Mouse (Mus musculus): ENCODE measurements at regions not wholly inside any gene's neighbourhood (a gene's known extent, or its start where the extent isn't known, plus 50 kb on each side); places are given as distances from the start of the nearest gene placed in this dataset.

DNA sequence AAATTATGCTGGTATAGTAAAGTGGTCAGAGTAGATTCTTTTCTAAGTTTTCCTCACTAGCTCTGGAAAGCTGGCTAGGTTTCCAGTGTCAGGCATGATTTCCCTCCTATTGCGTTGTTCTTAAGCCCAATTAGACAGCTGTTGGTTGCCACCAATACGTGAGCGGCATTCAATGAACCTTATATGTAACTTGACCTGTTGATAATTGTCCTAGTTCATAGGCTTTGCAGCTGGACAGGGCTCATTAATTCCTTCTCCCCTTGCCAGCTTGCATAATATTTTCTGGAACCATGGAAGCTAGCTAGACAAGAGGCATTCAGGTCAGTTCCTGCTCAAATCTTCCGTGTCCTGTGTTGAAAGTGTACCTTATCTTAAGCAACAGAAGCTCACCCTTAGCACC lies 152.9 kb upstream of the Sstr4 start:
- H3K9me3 ChIP-seq: no peaks in the 10 kb centered on the region
- H3K4me1 ChIP-seq: peaks cover 19% of the 10 kb centered on the region
- DNase-seq (ENCODE audit: extremely low spot score, low spot score): no peak
- no peak overlapping the region for H3K4me3 ChIP-seq
- no peaks in the 10 kb centered on the region for H3K36me3 ChIP-seq (replicated peaks)
- H3K27ac ChIP-seq: no peak overlapping the region
- 72% methylated on average over 4 of the region's 4 CpGs for WGBS
- no peaks in the 10 kb centered on the region for H3K27me3 ChIP-seq (ENCODE audit: poor library complexity, severe bottlenecking)

DNA sequence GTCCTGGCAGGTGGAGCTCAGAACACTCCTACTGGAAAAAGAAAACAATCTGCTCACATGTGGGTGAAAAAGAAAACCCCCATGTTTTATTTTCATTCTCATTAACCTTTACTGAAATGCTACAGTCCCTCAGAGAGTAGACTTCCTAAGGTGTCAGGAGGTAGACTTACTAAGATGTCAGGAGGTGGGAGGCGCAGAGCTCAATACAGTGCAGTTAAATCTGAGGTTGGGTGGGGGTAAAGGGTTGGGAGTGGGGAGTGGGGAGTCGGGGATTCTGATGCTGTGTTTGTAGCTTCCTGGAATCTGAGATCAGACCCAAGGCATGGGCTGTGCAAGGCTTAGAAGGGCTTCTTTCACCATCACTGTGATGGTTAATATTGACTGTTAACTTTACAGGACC lies 149.6 kb upstream of the Sstr4 start:
- H3K36me3 ChIP-seq (replicated peaks): no peaks in the 10 kb centered on the region
- H3K4me3 ChIP-seq: no peak overlapping the region
- no peak overlapping the region for H3K27ac ChIP-seq
- no peak for DNase-seq (ENCODE audit: extremely low spot score, low spot score)
- H3K4me1 ChIP-seq: peaks cover 9% of the 10 kb centered on the region; the same call in 1 of the 2 replicates
- no peaks in the 10 kb centered on the region for H3K9me3 ChIP-seq
- WGBS: 82% methylated on average over 2 of the region's 2 CpGs
- H3K27me3 ChIP-seq (ENCODE audit: poor library complexity, severe bottlenecking): no peaks in the 10 kb centered on the region

DNA sequence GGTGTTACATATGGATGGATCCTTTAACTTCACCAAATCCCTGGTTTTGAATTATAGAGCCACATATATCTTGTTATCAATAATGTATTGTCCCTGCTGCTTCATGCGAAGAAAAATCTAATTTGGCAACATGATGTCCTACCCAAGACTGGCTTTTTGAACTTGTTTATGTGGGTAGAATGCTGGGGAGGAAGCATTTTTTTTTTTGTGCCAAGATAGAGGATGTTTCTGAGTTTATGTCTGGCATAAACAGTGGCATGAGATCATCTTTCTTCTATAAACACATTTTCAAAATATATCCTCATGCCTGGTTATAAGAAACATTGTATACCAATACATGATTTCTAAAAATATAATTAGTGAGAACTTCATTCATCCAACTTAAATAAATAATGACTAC lies 144.2 kb upstream of the Sstr4 start:
- Histone ChIP-seq H3K36me3 (replicated peaks) (no peaks in the 10 kb centered on the region), H3K27ac (no peak overlapping the region), H3K4me1 (no peaks in the 10 kb centered on the region), H3K27me3 (ENCODE audit: poor library complexity, severe bottlenecking) (no peaks in the 10 kb centered on the region), H3K9me3 (no peaks in the 10 kb centered on the region), H3K4me3 (no peak overlapping the region)
- DNase-seq (ENCODE audit: extremely low spot score, low spot score): no peak
- 92% methylated on average over 1 of the region's 1 CpGs for WGBS

DNA sequence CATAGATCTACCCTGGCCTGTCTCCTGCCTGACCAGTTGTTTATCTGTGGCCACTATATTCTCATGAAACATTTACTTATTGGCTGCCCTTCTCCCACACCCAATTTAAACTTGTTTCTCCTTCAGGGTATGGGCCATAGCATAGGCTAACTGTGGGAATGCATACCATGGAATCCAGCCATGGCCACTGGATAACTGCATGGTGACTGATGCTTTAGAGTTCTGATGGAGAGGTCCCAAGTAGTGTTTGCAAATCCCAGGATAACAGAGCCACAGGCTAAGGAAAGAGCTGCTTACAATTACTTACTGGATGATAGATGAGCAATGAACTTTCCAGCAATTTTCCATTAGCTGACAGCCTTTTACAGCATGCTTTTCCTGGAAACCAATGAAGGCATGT lies 139.5 kb upstream of the Sstr4 start:
- H3K36me3 ChIP-seq (replicated peaks): no peaks in the 10 kb centered on the region
- no peaks in the 10 kb centered on the region for H3K4me1 ChIP-seq
- DNase-seq (ENCODE audit: extremely low spot score, low spot score): no peak
- no peaks in the 10 kb centered on the region for H3K27me3 ChIP-seq (ENCODE audit: poor library complexity, severe bottlenecking)
- no peak overlapping the region for H3K4me3 ChIP-seq
- H3K9me3 ChIP-seq: no peaks in the 10 kb centered on the region
- H3K27ac ChIP-seq: no peak overlapping the region

DNA sequence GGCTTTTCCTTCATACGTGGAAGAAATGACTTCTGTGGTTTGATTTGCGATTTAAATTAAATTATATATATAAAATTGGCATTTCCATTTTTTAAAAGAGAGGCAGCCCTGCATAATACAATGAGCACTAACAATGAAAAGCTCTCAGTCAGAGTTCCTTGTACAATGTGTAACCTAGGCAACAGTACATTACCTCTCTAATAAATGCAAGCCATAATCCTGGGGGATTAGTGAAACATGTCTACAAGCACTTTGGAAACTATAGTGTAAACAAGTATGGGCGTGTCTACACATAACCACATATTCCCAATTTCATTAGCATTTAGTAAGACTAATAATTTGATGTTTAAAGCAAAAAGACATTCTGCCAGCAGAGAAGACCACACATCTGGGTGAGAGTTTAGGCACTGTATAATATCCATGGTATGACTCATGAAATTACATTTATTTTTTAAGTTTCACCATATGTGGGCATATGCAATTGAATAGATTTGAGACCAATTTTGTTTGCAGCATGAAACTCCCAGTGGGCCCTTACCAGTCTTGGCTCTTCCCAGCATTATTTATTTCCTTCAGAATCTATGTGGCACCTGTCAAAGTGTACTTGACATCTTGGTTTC lies 130.9 kb upstream of the Sstr4 start:
- Histone ChIP-seq H3K27me3 (ENCODE audit: poor library complexity, severe bottlenecking) (no peaks in the 10 kb centered on the region), H3K4me1 (peaks cover 5% of the 10 kb centered on the region; the same call in 1 of the 2 replicates), H3K36me3 (replicated peaks) (no peaks in the 10 kb centered on the region), H3K4me3 (no peak overlapping the region), H3K27ac (no peak overlapping the region), H3K9me3 (no peaks in the 10 kb centered on the region)
- no peak for DNase-seq (ENCODE audit: extremely low spot score, low spot score)
- 86% methylated on average over 3 of the region's 3 CpGs for WGBS

DNA sequence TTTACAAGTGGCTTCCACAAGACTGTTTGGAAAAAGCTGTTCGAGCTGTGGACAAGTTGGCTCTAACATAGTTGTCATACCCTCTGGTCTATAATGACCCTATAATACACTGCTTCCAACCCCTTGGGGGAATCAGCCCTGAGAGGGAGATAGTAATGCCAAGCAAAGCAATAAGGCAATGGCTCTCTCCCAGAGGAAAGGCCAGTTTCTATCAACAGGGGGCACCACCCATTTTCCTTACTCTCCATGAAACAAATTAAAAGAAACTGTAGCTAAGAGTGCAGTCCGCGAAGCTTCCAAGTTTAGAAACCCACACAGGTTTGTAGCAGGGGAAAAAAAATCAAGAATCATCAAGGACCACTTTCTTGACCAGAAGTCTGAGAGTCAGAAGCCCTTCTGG lies 115.9 kb upstream of the Sstr4 start:
- no peaks in the 10 kb centered on the region for H3K4me1 ChIP-seq
- H3K27me3 ChIP-seq (ENCODE audit: poor library complexity, severe bottlenecking): no peaks in the 10 kb centered on the region
- no peaks in the 10 kb centered on the region for H3K9me3 ChIP-seq
- H3K4me3 ChIP-seq: no peak overlapping the region
- H3K36me3 ChIP-seq (replicated peaks): no peaks in the 10 kb centered on the region
- DNase-seq (ENCODE audit: extremely low spot score, low spot score): no peak
- 89% methylated on average over 3 of the region's 3 CpGs for WGBS
- no peak overlapping the region for H3K27ac ChIP-seq

DNA sequence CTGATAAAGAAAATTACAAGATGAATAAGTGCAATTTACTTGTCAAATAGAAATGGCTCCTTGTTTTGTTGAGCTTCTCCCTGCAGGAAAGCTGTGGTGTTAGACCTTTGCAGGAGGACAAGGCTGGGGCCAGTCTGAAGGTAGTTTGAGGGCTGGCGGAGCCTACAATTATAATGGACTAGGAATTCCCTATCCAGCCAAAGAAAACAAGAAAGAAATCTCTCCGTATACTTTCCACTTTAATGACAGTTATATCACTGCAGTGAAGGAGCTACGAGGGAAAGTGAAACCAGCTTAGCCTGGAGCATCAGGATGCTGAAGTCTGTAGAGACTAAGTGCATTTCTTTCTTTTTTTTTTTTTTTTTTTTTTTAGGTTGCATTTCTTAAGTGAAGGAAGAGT lies 104.8 kb upstream of the Sstr4 start:
- H3K36me3 ChIP-seq (replicated peaks): no peaks in the 10 kb centered on the region
- WGBS: 84% methylated on average over 3 of the region's 3 CpGs
- no peaks in the 10 kb centered on the region for H3K4me1 ChIP-seq
- no peaks in the 10 kb centered on the region for H3K9me3 ChIP-seq
- no peak for DNase-seq (ENCODE audit: extremely low spot score, low spot score)
- H3K27ac ChIP-seq: no peak overlapping the region
- H3K27me3 ChIP-seq (ENCODE audit: poor library complexity, severe bottlenecking): no peaks in the 10 kb centered on the region
- no peak overlapping the region for H3K4me3 ChIP-seq

DNA sequence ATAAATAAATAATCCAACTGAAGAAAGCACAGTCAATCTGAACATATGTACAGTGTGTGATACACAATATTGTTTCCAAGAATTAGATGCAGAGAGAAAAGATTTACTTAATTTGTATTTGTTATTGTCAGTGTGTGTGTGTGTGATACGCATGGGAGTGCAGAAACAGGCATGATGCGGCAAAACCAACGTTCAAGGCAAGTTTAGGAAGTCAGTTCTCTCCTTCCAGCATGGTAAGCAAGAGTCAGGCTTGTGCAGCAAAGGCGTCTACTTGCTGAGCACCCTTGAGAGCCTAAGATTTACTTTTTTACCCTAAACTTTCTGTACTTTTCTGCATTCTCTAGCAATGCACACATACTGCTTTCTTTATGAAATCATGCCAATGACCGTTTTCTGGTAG lies 102.7 kb upstream of the Sstr4 start:
- no peak overlapping the region for H3K27ac ChIP-seq
- no peak for DNase-seq (ENCODE audit: extremely low spot score, low spot score)
- H3K36me3 ChIP-seq (replicated peaks): no peaks in the 10 kb centered on the region
- H3K4me3 ChIP-seq: no peak overlapping the region
- no peaks in the 10 kb centered on the region for H3K9me3 ChIP-seq
- 91% methylated on average over 5 of the region's 5 CpGs for WGBS
- no peaks in the 10 kb centered on the region for H3K4me1 ChIP-seq
- H3K27me3 ChIP-seq (ENCODE audit: poor library complexity, severe bottlenecking): no peaks in the 10 kb centered on the region

DNA sequence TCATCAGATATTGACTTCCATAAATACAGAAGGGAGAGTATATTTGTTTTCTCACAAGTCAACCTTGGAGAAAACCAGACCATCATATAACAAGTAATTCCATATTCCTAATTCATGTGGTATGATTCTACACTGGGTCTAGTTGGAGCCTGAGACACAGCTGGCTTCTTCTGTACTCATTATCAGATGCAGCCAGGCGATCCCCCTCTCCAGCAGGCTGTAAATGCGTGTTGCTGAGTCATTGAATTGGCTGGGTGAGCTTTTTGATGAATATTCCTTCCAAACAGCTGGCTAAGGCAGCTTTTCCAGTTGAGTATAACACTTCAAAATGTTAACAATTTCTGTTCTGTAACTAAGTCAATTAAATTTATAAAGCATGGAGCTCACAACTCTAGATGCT lies 102.2 kb upstream of the Sstr4 start:
- DNase-seq (ENCODE audit: extremely low spot score, low spot score): no peak
- H3K4me3 ChIP-seq: no peak overlapping the region

DNA sequence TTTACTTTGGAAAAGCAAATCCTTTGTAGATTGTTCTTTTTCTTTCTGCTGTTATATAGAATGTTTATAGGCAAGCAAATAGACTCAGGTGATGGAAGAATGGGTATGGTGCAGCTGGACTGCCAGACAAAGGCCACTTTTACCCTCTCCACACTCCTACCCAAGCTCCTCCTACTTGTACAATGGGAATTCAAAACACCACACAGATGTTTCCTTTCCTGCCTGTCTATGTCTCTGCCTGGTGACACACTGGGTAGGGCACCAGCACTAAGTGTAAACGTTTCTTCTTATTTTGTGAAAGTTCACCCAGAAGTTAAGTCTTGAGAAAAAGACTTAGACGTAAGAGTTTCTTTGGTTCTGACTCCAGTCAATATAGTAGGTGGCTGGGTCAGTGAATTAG lies 94.3 kb upstream of the Sstr4 start:
- no peak for DNase-seq (ENCODE audit: extremely low spot score, low spot score)
- H3K27me3 ChIP-seq (ENCODE audit: poor library complexity, severe bottlenecking): no peaks in the 10 kb centered on the region
- H3K9me3 ChIP-seq: no peaks in the 10 kb centered on the region
- 76% methylated on average over 2 of the region's 2 CpGs for WGBS
- H3K27ac ChIP-seq: no peak overlapping the region
- no peaks in the 10 kb centered on the region for H3K36me3 ChIP-seq (replicated peaks)
- H3K4me3 ChIP-seq: no peak overlapping the region
- no peaks in the 10 kb centered on the region for H3K4me1 ChIP-seq

More for the DNA sequence above, 102.2 kb upstream of the Sstr4 start:
- Histone ChIP-seq H3K36me3 (replicated peaks) (no peaks in the 10 kb centered on the region), H3K27ac (no peak overlapping the region), H3K4me1 (no peaks in the 10 kb centered on the region), H3K27me3 (ENCODE audit: poor library complexity, severe bottlenecking) (no peaks in the 10 kb centered on the region), H3K9me3 (no peaks in the 10 kb centered on the region)
- WGBS: 66% methylated on average over 2 of the region's 2 CpGs

DNA sequence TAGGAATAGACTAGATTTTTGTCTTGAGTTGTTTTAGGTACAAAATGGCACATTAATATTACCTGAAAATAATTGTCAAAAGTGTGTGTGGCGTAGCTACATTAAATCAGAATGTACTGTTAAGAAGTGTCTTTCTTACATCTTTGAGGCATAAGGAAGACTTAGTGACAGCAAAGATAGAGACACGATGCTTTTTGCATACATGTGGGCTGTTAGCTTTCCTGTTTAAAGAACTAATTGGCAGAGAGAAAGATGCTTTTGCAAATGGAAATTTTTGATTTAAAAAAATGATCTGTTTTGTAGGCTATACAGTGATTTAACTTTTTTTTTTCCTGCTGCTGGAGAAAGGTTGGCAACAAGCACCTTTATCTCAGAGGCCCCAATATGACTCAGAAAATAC lies 82.9 kb upstream of the Sstr4 start:
- DNase-seq (ENCODE audit: extremely low spot score, low spot score): no peak
- Histone ChIP-seq H3K27me3 (ENCODE audit: poor library complexity, severe bottlenecking) (no peaks in the 10 kb centered on the region), H3K36me3 (replicated peaks) (no peaks in the 10 kb centered on the region), H3K9me3 (no peaks in the 10 kb centered on the region), H3K4me3 (no peak overlapping the region), H3K27ac (no peak overlapping the region), H3K4me1 (no peaks in the 10 kb centered on the region)
- WGBS: 91% methylated on average over 2 of the region's 2 CpGs

DNA sequence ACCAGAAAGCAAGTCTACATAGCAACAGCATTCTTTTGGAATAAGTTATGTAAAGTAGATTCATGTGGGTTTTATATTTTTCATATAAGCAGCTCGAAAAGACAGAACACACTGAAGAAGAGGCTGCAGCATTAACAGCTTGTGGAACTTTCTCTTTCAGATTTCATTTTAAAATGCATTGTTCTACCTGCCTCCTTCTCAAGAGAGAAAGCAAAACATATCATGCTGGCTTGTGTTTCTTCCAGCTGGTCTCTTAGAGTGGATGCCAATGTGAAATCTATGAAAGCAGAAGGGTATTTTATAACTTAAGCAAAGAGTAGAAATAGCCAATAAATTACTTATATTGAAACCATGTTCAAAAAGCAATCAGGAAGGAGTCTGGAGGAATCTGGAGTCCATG lies 74.2 kb upstream of the Sstr4 start:
- H3K4me3 ChIP-seq: no peak overlapping the region
- WGBS: 82% methylated on average over 1 of the region's 1 CpGs
- H3K4me1 ChIP-seq: no peaks in the 10 kb centered on the region
- H3K27me3 ChIP-seq (ENCODE audit: poor library complexity, severe bottlenecking): no peaks in the 10 kb centered on the region
- H3K27ac ChIP-seq: no peak overlapping the region
- H3K9me3 ChIP-seq: no peaks in the 10 kb centered on the region
- H3K36me3 ChIP-seq (replicated peaks): no peaks in the 10 kb centered on the region
- DNase-seq (ENCODE audit: extremely low spot score, low spot score): no peak

DNA sequence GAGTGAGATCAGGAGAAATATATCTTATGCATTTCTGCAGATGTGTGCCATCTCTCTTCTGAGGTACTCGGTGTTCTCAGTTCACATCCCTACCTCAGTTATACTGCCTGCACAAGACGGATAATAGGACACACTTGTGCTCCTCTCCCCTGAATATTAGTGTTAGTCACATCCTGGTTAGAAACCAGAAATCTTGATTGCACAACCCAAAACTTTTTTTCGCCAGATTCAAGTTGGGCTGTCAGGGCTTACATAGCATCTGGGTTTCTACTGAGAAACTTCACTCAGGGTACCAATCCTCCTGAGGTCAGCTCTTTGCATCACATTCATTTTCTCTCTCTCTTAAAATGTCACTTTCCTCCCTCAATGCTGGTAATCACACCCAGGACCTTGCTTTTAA lies 69.8 kb upstream of the Sstr4 start:
- no peak overlapping the region for H3K4me3 ChIP-seq
- H3K27me3 ChIP-seq (ENCODE audit: poor library complexity, severe bottlenecking): no peaks in the 10 kb centered on the region
- DNase-seq (ENCODE audit: extremely low spot score, low spot score): no peak
- no peak overlapping the region for H3K27ac ChIP-seq
- 72% methylated on average over 3 of the region's 3 CpGs for WGBS
- no peaks in the 10 kb centered on the region for H3K4me1 ChIP-seq
- H3K36me3 ChIP-seq (replicated peaks): no peaks in the 10 kb centered on the region
- H3K9me3 ChIP-seq: no peaks in the 10 kb centered on the region

DNA sequence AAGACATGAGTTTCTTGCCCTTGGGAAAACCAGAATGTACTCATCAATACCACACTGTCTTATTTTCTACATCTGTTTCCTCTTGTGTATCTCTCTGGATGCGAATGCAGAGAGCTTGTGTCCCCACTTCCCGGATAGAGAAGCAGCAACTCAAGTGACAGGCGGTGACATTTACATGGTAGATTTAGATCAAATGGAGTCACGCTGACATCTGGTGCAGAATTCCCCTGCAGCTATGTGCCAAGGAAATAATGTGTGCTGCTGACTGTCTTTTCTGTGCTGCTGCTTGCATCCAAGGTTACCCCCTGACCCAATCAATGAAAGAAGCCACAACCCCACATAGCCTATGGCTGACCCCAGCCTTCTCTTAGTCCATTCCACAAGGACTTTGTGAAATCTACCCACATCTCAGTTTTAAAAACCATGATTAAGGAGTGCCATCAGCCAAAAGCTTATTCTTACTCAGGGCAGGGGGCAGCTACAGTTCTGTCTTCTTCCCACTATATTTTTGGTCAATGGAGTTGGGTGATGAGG lies 69.2 kb upstream of the Sstr4 start:
- Histone ChIP-seq H3K27me3 (ENCODE audit: poor library complexity, severe bottlenecking) (no peaks in the 10 kb centered on the region), H3K9me3 (no peaks in the 10 kb centered on the region), H3K4me1 (no peaks in the 10 kb centered on the region), H3K27ac (no peak overlapping the region), H3K36me3 (replicated peaks) (no peaks in the 10 kb centered on the region), H3K4me3 (no peak overlapping the region)
- DNase-seq (ENCODE audit: extremely low spot score, low spot score): no peak
- WGBS: 58% methylated on average over 4 of the region's 4 CpGs

Data from forebrain, embryonic 10.5 days (tissue).